Mouse (Mus musculus): ENCODE measurements around the gene B430306N03Rik. TPM values are rescaled to one million over a fixed set of nuclear protein-coding genes. Genes with fewer than 3 reads are reported as not detected.
A peak's percentile ranks its signal among the peaks of the same experiment; 100 is the strongest.

The B430306N03Rik gene
- total RNA-seq, 2 experiments from 2014 or later = 0.05 TPM; not detected in 1

GRCm38 (mm10) chr17:48360462-48360861 is 44.5 kb downstream of the B430306N03Rik start:
- DNase-seq (ENCODE audit: low spot score) = no peak

DNA sequence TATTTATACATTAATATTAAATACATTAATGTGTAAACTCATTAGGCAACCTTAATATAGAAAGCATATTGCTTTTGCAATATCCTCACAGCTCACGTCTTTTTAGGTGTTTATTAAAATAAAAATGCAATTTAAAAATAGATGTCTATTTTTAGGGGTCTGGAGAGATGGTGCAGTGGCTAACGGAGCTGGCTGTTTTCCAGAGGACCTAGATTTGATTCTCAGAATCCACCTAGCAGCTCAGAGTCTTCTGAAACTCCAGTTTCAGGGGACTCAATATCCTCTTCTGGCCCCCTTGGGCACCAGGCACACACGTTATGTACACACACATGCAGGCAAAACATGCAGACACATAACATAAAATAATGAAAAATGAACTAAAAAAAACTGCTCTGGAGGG is 46.4 kb downstream of the B430306N03Rik start:
- no peak for DNase-seq (ENCODE audit: low spot score)

DNA sequence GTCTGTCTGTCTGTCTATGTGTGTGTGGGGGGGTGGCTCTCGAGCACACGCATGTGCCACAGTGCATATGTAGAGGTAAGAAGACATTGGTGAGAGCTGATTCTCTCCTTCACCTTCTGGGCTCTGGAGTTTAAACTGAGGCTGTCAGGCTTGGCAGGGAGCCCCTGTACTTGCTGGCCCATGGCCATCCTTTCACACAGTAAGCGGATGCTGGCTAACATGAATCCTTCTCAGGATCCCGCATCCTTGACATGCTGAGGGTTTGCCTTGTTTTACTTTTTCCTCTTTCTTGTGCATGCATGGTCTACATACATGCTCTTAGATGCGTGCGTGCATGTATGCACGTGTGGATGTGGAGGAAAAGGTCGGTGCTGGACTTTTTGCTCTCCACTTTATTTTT is 47.0 kb downstream of the B430306N03Rik start:
- peak; percentile 23 for DNase-seq (ENCODE audit: low spot score)

GRCm38 (mm10) chr17:48363421-48363965 is 47.6 kb downstream of the B430306N03Rik start:
- DNase-seq (ENCODE audit: low spot score) = no peak

GRCm38 (mm10) chr17:48365511-48366155 is 49.7 kb downstream of the B430306N03Rik start:
- no peak for DNase-seq (ENCODE audit: low spot score)

- no peak for DNase-seq (ENCODE audit: low spot score)
Measured at GRCm38 (mm10) chr17:48366806-48367205, 50.9 kb downstream of the B430306N03Rik start.

DNA sequence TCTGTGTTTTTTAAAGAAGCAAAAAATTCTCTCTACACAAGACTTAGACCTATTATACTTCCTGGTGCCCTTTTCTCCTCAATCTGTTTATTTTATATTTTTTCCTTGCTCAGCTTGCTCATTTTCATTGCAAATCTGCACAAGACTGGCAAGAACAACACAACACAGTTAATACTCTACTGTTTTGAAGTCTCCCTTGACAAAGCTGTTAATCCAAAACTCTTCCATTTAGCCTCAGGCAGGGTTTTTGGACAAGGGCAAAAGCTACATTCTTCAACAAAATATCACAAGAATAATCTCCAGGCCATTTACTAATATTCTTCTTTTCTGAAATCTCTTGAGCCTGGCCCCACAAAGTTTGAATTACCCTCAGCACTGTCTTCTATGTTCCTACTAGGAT is 55.7 kb downstream of the B430306N03Rik start:
- no peak for DNase-seq (ENCODE audit: low spot score)

DNA sequence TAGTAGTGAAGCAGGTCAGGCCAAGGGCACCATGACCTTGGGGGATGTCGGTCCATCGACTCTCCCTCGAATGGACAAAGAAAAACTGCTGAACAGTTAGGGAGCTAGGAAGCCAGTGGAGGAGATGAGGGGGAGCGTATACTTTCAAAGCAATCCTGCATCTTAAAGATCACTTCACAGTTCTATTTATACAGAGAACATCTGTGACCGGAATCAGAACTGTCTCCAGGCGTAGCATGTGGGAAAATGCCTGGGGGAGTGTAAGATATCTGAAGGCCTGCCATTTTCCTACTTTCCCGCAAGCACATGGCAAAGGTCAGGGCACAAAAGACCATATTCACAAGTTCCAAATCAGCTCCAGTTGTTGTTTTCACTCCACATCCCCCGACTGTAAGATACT is 57.0 kb downstream of the B430306N03Rik start:
- DNase-seq (ENCODE audit: low spot score) = no peak

- no peak for DNase-seq (ENCODE audit: low spot score)
Measured at GRCm38 (mm10) chr17:48376102-48376501, 60.2 kb downstream of the B430306N03Rik start.

Other genes starting within 250 kb of the B430306N03Rik start
- gene 1700067P10Rik, start 226.8 kb upstream of the B430306N03Rik start, total RNA-seq (2021) = not detected
- gene 9830107B12Rik, start 169.9 kb upstream of the B430306N03Rik start, total RNA-seq (2021) = not detected
- gene A530064D06Rik, start 148.9 kb upstream of the B430306N03Rik start, total RNA-seq (2021) = not detected
- gene Trem1, start 83.4 kb upstream of the B430306N03Rik start, total RNA-seq (2021) = not detected
- not detected for gene Trem3, start 68.4 kb upstream of the B430306N03Rik start, total RNA-seq (2021)
- not detected for gene Treml4, start 51.8 kb upstream of the B430306N03Rik start, total RNA-seq (2021)
- gene Treml2, start 16.6 kb upstream of the B430306N03Rik start, total RNA-seq (2021) = under 1 TPM in 1 of 2 experiments, not detected in 1; 0.12 TPM
- under 1 TPM in 1 of 2 experiments, not detected in 1; 0.97 TPM for gene Trem2, start 30.3 kb downstream of the B430306N03Rik start, total RNA-seq (2021)
- under 1 TPM in 1 of 2 experiments, not detected in 1; 0.19 TPM for gene Treml1, start 43.8 kb downstream of the B430306N03Rik start, total RNA-seq (2021)
- 1 to 10 TPM; 5.4 to 7.3 TPM for gene Nfya, start 93.8 kb downstream of the B430306N03Rik start, total RNA-seq (2021)
- gene Oard1, start 93.9 kb downstream of the B430306N03Rik start, total RNA-seq (2021) = 10 to 100 TPM; 12.3 to 17.4 TPM
- gene Apobec2, start 116.8 kb downstream of the B430306N03Rik start, total RNA-seq (2021) = 100 to 1,000 TPM; 411 to 558 TPM
- gene Tspo2, start 135.4 kb downstream of the B430306N03Rik start, total RNA-seq (2021) = not detected
- gene Unc5cl, start 138.8 kb downstream of the B430306N03Rik start, total RNA-seq (2021) = not detected

Data from gastrocnemius, adult 18-20 months (tissue).